Mouse (Mus musculus) adipocyte (in vitro differentiated cells): ENCODE measurements around the gene Tcf7l2.

Experiments used
- DNase-seq: peaks from one replicate; pipeline ENCODE4 v3.0.0-alpha.2; 2016; ENCODE audit warnings: low spot score

Tcf7l2 gene

GRCm38 (mm10) chr19:55861746-55862145 lies 120.1 kb downstream of the Tcf7l2 start:
- DNase-seq = no peak

- DNase-seq = no peak
Measured at GRCm38 (mm10) chr19:55862559-55862958, 120.9 kb downstream of the Tcf7l2 start.

- no peak for DNase-seq
Measured at GRCm38 (mm10) chr19:55865049-55865448, 123.4 kb downstream of the Tcf7l2 start.

GRCm38 (mm10) chr19:55865774-55866578 lies 124.4 kb downstream of the Tcf7l2 start:
- no peak for DNase-seq

- DNase-seq = no peak
Measured at GRCm38 (mm10) chr19:55867255-55867654, 125.6 kb downstream of the Tcf7l2 start.

- no peak for DNase-seq
Measured at GRCm38 (mm10) chr19:55867905-55868304, 126.3 kb downstream of the Tcf7l2 start.

GRCm38 (mm10) chr19:55868597-55868996 lies 127.0 kb downstream of the Tcf7l2 start:
- peak; percentile 49 for DNase-seq

- peak; percentile 35 for DNase-seq
Measured at GRCm38 (mm10) chr19:55870825-55871224, 129.2 kb downstream of the Tcf7l2 start.

GRCm38 (mm10) chr19:55871496-55871895 lies 129.9 kb downstream of the Tcf7l2 start:
- no peak for DNase-seq

- DNase-seq = no peak
Measured at GRCm38 (mm10) chr19:55873221-55873620, 131.6 kb downstream of the Tcf7l2 start.

GRCm38 (mm10) chr19:55876501-55876900 lies 134.9 kb downstream of the Tcf7l2 start:
- DNase-seq = peak; percentile 98

GRCm38 (mm10) chr19:55877404-55877915 lies 135.8 kb downstream of the Tcf7l2 start:
- DNase-seq = peak; percentile 78

- DNase-seq = peak; percentile 40
Measured at GRCm38 (mm10) chr19:55880664-55881359, 139.2 kb downstream of the Tcf7l2 start.

GRCm38 (mm10) chr19:55886536-55886935 lies 144.9 kb downstream of the Tcf7l2 start:
- DNase-seq = no peak

- no peak for DNase-seq
Measured at GRCm38 (mm10) chr19:55891692-55892183, 150.1 kb downstream of the Tcf7l2 start.

GRCm38 (mm10) chr19:55893557-55893956 lies 151.9 kb downstream of the Tcf7l2 start:
- no peak for DNase-seq

GRCm38 (mm10) chr19:55894396-55894795 lies 152.8 kb downstream of the Tcf7l2 start:
- DNase-seq = no peak

- no peak for DNase-seq
Measured at GRCm38 (mm10) chr19:55895317-55895716, 153.7 kb downstream of the Tcf7l2 start.

- DNase-seq = no peak
Measured at GRCm38 (mm10) chr19:55895807-55896420, 154.3 kb downstream of the Tcf7l2 start.

- DNase-seq = no peak
Measured at GRCm38 (mm10) chr19:55896629-55897028, 155.0 kb downstream of the Tcf7l2 start.

- no peak for DNase-seq
Measured at GRCm38 (mm10) chr19:55902573-55903385, 161.2 kb downstream of the Tcf7l2 start.

- DNase-seq = peak; percentile 42
Measured at GRCm38 (mm10) chr19:55909039-55909438, 167.4 kb downstream of the Tcf7l2 start.
